Mouse (Mus musculus): ENCODE results near the gene Rab11a. TPM values are rescaled to one million over a fixed set of nuclear protein-coding genes. Genes with fewer than 3 reads are reported as not detected.

Gene Rab11a
- polyA plus RNA-seq, 2 experiments, result 89.6 to 243 TPM

DNA sequence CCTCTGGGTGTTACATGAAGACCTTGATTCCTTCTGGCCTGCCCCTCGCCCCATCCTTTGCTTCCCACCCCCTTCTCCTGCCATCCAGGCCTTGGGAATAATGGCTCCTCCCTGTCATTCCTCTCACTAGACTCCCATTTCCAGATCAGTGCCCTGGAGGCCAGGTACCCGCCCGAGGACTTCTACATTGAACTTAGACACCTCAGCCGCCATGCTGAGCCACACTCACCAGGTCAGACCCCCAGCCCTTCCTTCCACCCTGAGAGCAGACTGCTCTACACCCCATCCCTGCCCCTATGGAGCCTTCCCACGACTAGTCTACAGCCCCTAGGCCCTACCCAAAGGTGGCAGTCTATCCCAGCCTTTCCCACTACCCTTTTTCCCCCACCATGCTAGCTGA, 39.9 kb downstream of the Rab11a start:
- TF ChIP-seq CTCF (IDR thresholded peaks at IDR 0.05; ENCODE audit: low read depth), result no peak
- TF ChIP-seq EP300 (IDR thresholded peaks at IDR 0.05; ENCODE audit: low read depth), result no peak
- WGBS (ENCODE audit: insufficient replicate concordance), result 57% methylated on average over 5 of the region's 5 CpGs

DNA sequence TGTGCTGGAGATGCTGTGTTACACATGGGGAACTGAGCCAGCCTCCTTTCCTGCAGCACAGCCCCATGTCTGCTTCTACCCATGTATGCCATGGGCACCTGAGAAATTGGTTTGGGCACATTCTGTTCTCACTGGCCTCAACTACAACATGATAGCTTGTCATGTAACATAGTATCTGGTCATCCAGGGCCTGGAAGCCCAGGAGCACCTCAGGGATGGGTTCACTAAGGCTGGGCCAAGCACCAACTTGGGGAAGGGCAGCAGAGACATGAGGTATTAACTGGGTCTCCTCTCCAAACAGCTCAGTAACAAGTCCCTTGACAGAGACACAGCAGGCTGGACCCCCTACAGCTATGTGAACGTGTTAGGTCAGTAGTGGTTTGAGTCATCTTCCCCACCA, 40.6 kb downstream of the Rab11a start:
- Histone ChIP-seq H3K9me3 (ENCODE audit: control insufficient read depth, low read length) (no peaks in the 10 kb centered on the region), H3K4me3 (ENCODE audit: insufficient read depth in 1 of 2, low read depth in 2 of 2, low read length in 2 of 2) (no peak overlapping the region), H3K4me1 (replicated peaks; ENCODE audit: control insufficient read depth in 2 of 2, insufficient read depth in 2 of 2, low read length in 1 of 2) (peaks cover 0 to 9% of the 10 kb centered on the region in 2 experiments; a peak in 2 of 4 replicates), H3K4me2 (ENCODE audit: low read depth) (no peak overlapping the region), H3K27ac (no peak overlapping the region), H3K36me3 (replicated peaks; ENCODE audit: control insufficient read depth, insufficient read depth, low read depth) (no peaks in the 10 kb centered on the region), H3K27me3 (ENCODE audit: control insufficient read depth, insufficient read depth, low read length) (no peaks in the 10 kb centered on the region), H3K9ac (replicated peaks) (no peak overlapping the region)
- ATAC-seq (ENCODE audit: insufficient read depth) (no peak), DNase-seq (ENCODE audit: low read depth in 3 of 3, low spot score in 3 of 3) (no peak)
- TF ChIP-seq EP300 (IDR thresholded peaks at IDR 0.05; ENCODE audit: low read depth) (no peak), CTCF (IDR thresholded peaks at IDR 0.05; ENCODE audit: low read depth) (no peak)
- WGBS (ENCODE audit: insufficient replicate concordance), result 54% methylated on average over 1 of the region's 1 CpGs

More for the DNA sequence above, 39.9 kb downstream of the Rab11a start:
- ATAC-seq (ENCODE audit: insufficient read depth), result no peak
- Histone ChIP-seq H3K27me3 (ENCODE audit: control insufficient read depth, insufficient read depth, low read length) (no peaks in the 10 kb centered on the region), H3K27ac (no peak overlapping the region), H3K4me2 (ENCODE audit: low read depth) (no peak overlapping the region), H3K9me3 (ENCODE audit: control insufficient read depth, low read length) (no peaks in the 10 kb centered on the region), H3K9ac (replicated peaks) (no peak overlapping the region), H3K4me1 (replicated peaks; ENCODE audit: control insufficient read depth in 2 of 2, insufficient read depth in 2 of 2, low read length in 1 of 2) (peaks cover 0 to 12% of the 10 kb centered on the region in 2 experiments; a peak in 2 of 4 replicates), H3K4me3 (ENCODE audit: insufficient read depth in 1 of 2, low read depth in 2 of 2, low read length in 2 of 2) (no peak overlapping the region), H3K36me3 (replicated peaks; ENCODE audit: control insufficient read depth, insufficient read depth, low read depth) (no peaks in the 10 kb centered on the region)
- no peak for DNase-seq (ENCODE audit: low read depth in 3 of 3, low spot score in 3 of 3)

DNA sequence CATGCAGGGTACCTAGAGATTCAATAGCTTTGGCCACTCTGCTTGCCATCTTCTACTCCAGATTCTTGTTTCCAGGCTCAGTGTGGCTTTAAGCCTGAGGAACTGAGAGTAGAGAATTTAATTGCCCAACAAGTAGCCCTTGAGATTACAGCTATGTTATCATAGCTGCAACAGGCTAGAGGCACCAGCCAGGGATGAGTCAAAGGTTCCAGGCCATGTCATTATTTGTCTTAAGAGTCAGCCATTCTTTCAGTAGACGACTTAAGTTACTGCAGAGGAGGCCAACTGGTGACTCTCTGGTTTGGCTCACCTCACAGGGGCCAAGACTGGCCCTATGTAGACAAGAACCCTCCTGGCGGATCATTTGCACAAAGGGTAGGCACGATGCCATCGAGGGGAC, 41.2 kb downstream of the Rab11a start:
- DNase-seq (ENCODE audit: low read depth in 3 of 3, low spot score in 3 of 3), result no peak

DNA sequence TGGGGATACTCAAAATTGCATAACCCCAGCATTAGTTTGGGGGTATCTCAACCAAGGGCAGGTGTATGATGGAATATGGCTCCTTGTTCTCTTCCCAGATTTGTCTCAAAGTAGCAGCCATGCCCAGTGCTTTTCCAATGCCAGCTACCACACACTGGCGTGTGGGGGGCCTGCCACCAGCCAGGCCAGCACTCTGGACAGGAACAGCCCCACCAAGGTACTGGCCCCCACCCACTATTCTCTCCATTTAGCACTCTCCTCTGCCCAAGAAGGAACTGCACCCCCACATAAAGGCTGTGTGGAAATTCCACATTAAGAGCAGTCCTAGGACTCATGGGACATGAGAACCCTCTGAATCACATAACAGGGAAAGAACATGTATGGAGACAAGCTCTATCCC, 42.3 kb downstream of the Rab11a start:
- H3K9me3 ChIP-seq (ENCODE audit: control insufficient read depth, low read length), result no peaks in the 10 kb centered on the region
- H3K9ac ChIP-seq (replicated peaks), result no peak overlapping the region
- no peak overlapping the region for H3K27ac ChIP-seq
- H3K4me3 ChIP-seq (ENCODE audit: insufficient read depth in 1 of 2, low read depth in 2 of 2, low read length in 2 of 2), result no peak overlapping the region
- no peaks in the 10 kb centered on the region for H3K36me3 ChIP-seq (replicated peaks; ENCODE audit: control insufficient read depth, insufficient read depth, low read depth)
- TF ChIP-seq CTCF (IDR thresholded peaks at IDR 0.05; ENCODE audit: low read depth) (no peak), EP300 (IDR thresholded peaks at IDR 0.05; ENCODE audit: low read depth) (no peak)
- H3K4me1 ChIP-seq (replicated peaks; ENCODE audit: control insufficient read depth in 2 of 2, insufficient read depth in 2 of 2, low read length in 1 of 2), result peaks cover 0 to 3% of the 10 kb centered on the region in 2 experiments; a peak in 2 of 4 replicates
- DNase-seq (ENCODE audit: low read depth in 3 of 3, low spot score in 3 of 3), result no peak
- no peak overlapping the region for H3K4me2 ChIP-seq (ENCODE audit: low read depth)
- WGBS (ENCODE audit: insufficient replicate concordance), result 55% methylated on average over 1 of the region's 1 CpGs
- no peaks in the 10 kb centered on the region for H3K27me3 ChIP-seq (ENCODE audit: control insufficient read depth, insufficient read depth, low read length)
- ATAC-seq (ENCODE audit: insufficient read depth), result no peak

More for the DNA sequence above, 41.2 kb downstream of the Rab11a start:
- Histone ChIP-seq H3K9ac (replicated peaks) (no peak overlapping the region), H3K27me3 (ENCODE audit: control insufficient read depth, insufficient read depth, low read length) (no peaks in the 10 kb centered on the region), H3K9me3 (ENCODE audit: control insufficient read depth, low read length) (no peaks in the 10 kb centered on the region), H3K4me2 (ENCODE audit: low read depth) (no peak overlapping the region), H3K27ac (no peak overlapping the region), H3K4me3 (ENCODE audit: insufficient read depth in 1 of 2, low read depth in 2 of 2, low read length in 2 of 2) (no peak overlapping the region), H3K36me3 (replicated peaks; ENCODE audit: control insufficient read depth, insufficient read depth, low read depth) (no peaks in the 10 kb centered on the region), H3K4me1 (replicated peaks; ENCODE audit: control insufficient read depth in 2 of 2, insufficient read depth in 2 of 2, low read length in 1 of 2) (peaks cover 0 to 9% of the 10 kb centered on the region in 2 experiments; a peak in 2 of 4 replicates)
- TF ChIP-seq CTCF (IDR thresholded peaks at IDR 0.05; ENCODE audit: low read depth) (no peak), EP300 (IDR thresholded peaks at IDR 0.05; ENCODE audit: low read depth) (no peak)
- 72% methylated on average over 4 of the region's 4 CpGs for WGBS (ENCODE audit: insufficient replicate concordance)
- ATAC-seq (ENCODE audit: insufficient read depth), result no peak

DNA sequence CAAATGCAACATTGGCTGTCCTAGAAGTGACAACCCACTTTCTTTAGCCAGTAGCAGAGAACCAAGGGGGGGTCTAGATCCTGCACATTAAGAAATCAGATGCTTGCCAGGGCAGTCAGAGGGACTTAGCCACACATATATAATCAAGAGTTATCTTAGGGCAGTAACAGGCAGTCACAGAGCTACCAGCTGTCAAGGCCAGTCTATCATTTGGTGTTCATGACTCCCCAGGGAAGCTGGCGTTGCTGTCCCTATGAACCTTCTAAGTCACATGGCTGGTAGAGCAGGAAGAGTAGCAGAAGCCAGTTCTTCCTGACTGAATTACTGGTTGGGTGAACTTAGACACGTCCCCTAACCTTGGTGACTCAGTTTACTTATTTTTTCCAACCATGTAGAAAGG, 44.5 kb downstream of the Rab11a start:
- H3K9ac ChIP-seq (replicated peaks), result no peak overlapping the region
- no peaks in the 10 kb centered on the region for H3K27me3 ChIP-seq (ENCODE audit: control insufficient read depth, insufficient read depth, low read length)
- H3K27ac ChIP-seq, result no peak overlapping the region
- 50% methylated on average over 2 of the region's 2 CpGs for WGBS (ENCODE audit: insufficient replicate concordance)
- H3K36me3 ChIP-seq (replicated peaks; ENCODE audit: control insufficient read depth, insufficient read depth, low read depth), result no peaks in the 10 kb centered on the region
- H3K4me2 ChIP-seq (ENCODE audit: low read depth), result no peak overlapping the region
- DNase-seq (ENCODE audit: low read depth in 3 of 3, low spot score in 3 of 3) (no peak), ATAC-seq (ENCODE audit: insufficient read depth) (no peak)
- H3K4me3 ChIP-seq (ENCODE audit: insufficient read depth in 1 of 2, low read depth in 2 of 2, low read length in 2 of 2), result no peak overlapping the region
- TF ChIP-seq CTCF (IDR thresholded peaks at IDR 0.05; ENCODE audit: low read depth) (no peak), EP300 (IDR thresholded peaks at IDR 0.05; ENCODE audit: low read depth) (no peak)
- H3K4me1 ChIP-seq (replicated peaks; ENCODE audit: control insufficient read depth in 2 of 2, insufficient read depth in 2 of 2, low read length in 1 of 2), result no peaks in the 10 kb centered on the region
- H3K9me3 ChIP-seq (ENCODE audit: control insufficient read depth, low read length), result no peaks in the 10 kb centered on the region
